Mouse (Mus musculus): ENCODE results near the gene Myo18a. TPM values are rescaled to one million over a fixed set of nuclear protein-coding genes. Genes with fewer than 3 reads are reported as not detected.
A peak's percentile ranks its signal among the peaks of the same experiment; 100 is the strongest.

The Myo18a gene
- polyA plus RNA-seq, 1 experiment = 13.6 TPM

DNA sequence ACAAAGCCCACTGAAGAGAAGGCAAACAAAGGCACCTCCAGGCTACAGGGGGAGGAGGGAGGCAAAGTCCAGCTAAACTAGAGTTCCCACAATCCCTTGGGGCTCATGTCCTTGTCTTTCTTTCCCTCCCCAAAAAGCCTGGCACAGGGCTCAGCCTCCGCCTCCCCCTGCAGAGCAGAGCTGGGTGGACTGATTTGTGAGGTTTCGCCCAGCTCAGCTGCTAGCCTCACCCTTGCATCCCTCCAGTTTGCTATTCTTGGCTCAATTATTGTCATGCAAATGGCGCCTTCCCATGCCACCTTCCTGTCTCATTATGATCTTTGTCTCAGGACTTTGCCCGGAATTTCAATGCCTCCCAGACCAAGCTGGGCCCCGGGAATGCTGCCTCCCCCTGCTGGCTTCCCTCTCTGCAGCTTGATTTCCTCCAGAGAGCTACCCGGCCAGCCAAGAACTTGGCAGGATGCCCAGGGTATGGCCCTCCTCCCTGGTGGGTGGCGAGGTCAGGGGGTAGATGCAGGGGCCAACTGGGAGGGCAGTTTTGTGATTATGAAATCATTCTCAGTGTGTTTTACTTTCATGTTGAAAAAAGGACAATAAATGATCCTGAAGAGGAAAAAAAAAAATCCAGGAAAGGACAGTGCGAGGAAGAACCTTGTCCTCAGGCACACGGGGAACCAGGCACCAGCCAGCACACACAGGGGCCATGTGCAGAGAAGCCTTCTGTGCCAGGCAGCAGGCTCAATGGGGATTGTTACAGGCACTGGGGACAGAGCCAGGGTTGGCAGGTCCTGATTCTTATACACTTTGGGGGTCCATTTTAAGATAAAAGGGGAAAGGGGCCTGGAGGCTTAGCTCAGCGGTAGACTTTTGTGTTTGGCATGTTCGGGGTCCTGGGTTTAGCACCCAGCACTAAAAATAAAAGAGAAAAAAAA is 131.0 kb downstream of the Myo18a start, which contains the start of gene Pipox:
Gene Pipox (minus strand): TSS at position 310 of the 932 bp plus-strand sequence.
- no peaks in the 10 kb centered on the region; the same call in 1 of the 2 replicates for H3K4me1 ChIP-seq (ENCODE audit: control insufficient read depth, insufficient read depth, low read length)
- no peaks in the 10 kb centered on the region for H3K36me3 ChIP-seq (ENCODE audit: control insufficient read depth, insufficient read depth, low read length)
- H3K4me3 ChIP-seq (ENCODE audit: control insufficient read depth, low read depth, low read length) = no peak within 1 kb of the TSS
- H3K27ac ChIP-seq (ENCODE audit: control insufficient read depth, insufficient read depth, low read depth, low read length) = no peak within 1 kb of the TSS
- TF ChIP-seq CTCF (IDR thresholded peaks at IDR 0.05; ENCODE audit: control insufficient read depth, insufficient read depth, insufficient replicate concordance, low read depth, low read length) = no peak
- TF ChIP-seq POLR2A (IDR thresholded peaks at IDR 0.05; ENCODE audit: control insufficient read depth, low read depth, low read length) = no peak
- H3K27me3 ChIP-seq (ENCODE audit: control insufficient read depth, insufficient read depth, low read length) = no peaks in the 10 kb centered on the region

DNA sequence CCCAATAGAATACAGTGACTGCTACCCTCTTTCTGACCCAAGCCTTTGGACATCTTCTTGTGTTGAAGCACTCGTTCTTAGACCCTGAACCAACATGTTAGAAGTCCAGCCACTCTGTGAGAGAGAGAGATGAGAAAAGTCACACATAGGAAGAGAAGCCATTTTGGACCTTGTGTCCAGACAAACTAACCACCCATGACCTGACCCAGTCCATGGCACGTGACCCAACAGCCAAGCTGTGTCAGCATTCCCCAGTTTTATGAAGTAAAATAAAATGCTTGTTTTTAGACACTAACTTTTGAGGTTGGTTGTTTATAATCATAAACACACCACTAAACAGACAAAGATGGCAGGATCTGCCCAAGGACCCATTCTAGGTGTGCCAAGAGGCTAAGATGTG is 131.9 kb downstream of the Myo18a start:
- TF ChIP-seq POLR2A (IDR thresholded peaks at IDR 0.05; ENCODE audit: control insufficient read depth, low read depth, low read length) = no peak
- no peak for TF ChIP-seq CTCF (IDR thresholded peaks at IDR 0.05; ENCODE audit: control insufficient read depth, insufficient read depth, insufficient replicate concordance, low read depth, low read length)
- H3K36me3 ChIP-seq (ENCODE audit: control insufficient read depth, insufficient read depth, low read length) = no peaks in the 10 kb centered on the region
- no peak overlapping the region for H3K4me3 ChIP-seq (ENCODE audit: control insufficient read depth, low read depth, low read length)
- no peaks in the 10 kb centered on the region for H3K27me3 ChIP-seq (ENCODE audit: control insufficient read depth, insufficient read depth, low read length)
- no peak overlapping the region for H3K27ac ChIP-seq (ENCODE audit: control insufficient read depth, insufficient read depth, low read depth, low read length)
- H3K4me1 ChIP-seq (ENCODE audit: control insufficient read depth, insufficient read depth, low read length) = no peaks in the 10 kb centered on the region; the same call in 1 of the 2 replicates

DNA sequence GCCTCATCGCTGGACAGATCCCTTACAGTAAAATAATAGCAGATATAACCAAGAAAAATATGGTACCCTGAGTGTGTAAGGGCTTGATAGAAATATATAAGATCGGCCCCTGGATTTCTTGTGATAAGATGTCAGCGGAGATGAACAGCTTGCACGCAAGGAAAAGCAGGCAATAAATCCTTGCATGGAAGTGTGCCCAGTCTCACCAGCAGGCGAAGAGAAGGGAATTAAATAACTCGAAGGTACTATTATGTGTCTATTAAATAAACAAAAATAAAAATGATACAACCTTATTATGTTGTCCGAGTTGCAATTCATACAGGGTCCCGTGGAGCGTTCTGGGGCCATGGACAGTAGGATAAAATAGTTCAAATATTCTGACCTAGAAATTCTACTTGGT is 133.0 kb downstream of the Myo18a start:
- Histone ChIP-seq H3K27ac (ENCODE audit: control insufficient read depth, insufficient read depth, low read depth, low read length) (no peak overlapping the region), H3K4me1 (ENCODE audit: control insufficient read depth, insufficient read depth, low read length) (no peaks in the 10 kb centered on the region), H3K27me3 (ENCODE audit: control insufficient read depth, insufficient read depth, low read length) (no peaks in the 10 kb centered on the region), H3K36me3 (ENCODE audit: control insufficient read depth, insufficient read depth, low read length) (no peaks in the 10 kb centered on the region), H3K4me3 (ENCODE audit: control insufficient read depth, low read depth, low read length) (no peak overlapping the region)
- TF ChIP-seq CTCF (IDR thresholded peaks at IDR 0.05; ENCODE audit: control insufficient read depth, insufficient read depth, insufficient replicate concordance, low read depth, low read length) (no peak), POLR2A (IDR thresholded peaks at IDR 0.05; ENCODE audit: control insufficient read depth, low read depth, low read length) (no peak)

DNA sequence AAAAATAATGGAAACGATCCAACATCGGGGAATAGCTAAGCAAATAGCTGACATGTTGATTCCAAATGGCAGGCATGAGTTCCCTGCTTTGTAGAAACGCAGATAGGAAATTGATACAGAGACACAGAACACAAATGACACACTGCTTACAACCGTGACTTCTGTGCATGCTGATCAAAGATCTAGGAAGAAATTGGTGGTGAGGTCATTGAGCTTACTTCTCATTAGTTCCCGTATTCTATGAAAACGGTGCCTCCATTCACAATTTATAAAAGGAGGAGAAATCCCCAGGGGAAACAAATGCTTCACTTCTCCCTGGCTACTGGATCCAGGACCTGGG is 133.4 kb downstream of the Myo18a start:
- Histone ChIP-seq H3K36me3 (ENCODE audit: control insufficient read depth, insufficient read depth, low read length) (no peaks in the 10 kb centered on the region), H3K27me3 (ENCODE audit: control insufficient read depth, insufficient read depth, low read length) (no peaks in the 10 kb centered on the region), H3K27ac (ENCODE audit: control insufficient read depth, insufficient read depth, low read depth, low read length) (no peak overlapping the region), H3K4me3 (ENCODE audit: control insufficient read depth, low read depth, low read length) (no peak overlapping the region), H3K4me1 (ENCODE audit: control insufficient read depth, insufficient read depth, low read length) (no peaks in the 10 kb centered on the region)
- TF ChIP-seq CTCF (IDR thresholded peaks at IDR 0.05; ENCODE audit: control insufficient read depth, insufficient read depth, insufficient replicate concordance, low read depth, low read length) (no peak), POLR2A (IDR thresholded peaks at IDR 0.05; ENCODE audit: control insufficient read depth, low read depth, low read length) (no peak)

DNA sequence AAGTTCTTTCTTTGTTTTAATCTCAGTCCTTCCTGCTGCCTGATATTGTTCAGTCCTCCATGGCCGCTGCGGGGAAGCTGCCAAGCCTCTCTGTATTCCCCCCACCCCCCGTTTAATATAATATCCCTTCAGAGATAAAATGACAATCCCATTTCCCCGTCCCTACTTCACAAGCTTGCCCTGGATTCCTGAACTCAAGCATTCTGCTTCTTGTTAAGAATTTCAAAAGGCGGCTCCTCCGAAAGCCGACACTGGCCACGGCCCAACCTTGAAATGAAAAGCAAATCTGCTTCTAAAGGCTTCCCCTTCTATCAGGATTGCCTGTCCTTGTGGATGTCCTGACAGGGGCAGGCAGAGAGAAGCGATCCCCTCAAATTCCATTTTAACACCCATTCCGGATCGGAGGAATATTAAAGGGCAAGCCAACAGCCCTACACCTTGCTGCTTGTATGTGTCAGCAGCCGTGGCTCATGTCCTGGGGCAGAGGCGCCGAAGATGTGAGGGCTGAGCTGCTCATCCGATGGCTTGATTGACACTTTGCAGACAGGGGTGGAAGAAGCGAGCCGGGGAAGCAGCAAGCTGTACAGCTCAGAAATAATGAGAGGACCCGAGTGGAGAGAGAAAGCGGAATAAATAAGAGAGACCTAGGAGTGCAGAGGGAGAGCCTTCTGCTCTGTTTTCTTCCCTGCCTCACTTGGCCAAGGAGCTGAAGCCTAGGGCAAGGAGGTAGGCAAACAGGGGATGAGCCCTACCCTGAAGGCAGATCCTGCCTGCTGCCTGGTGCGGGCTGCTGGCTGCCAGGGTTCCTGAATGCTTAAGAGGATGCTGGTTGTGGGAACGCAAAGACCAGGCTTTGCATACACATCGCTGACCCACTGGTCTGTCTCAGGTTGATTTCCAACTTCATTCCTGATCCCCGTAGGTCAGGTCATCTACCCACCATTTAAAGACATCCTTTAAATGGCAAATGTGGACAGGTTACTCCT is 134.1 kb downstream of the Myo18a start:
- Histone ChIP-seq H3K36me3 (ENCODE audit: control insufficient read depth, insufficient read depth, low read length) (no peaks in the 10 kb centered on the region), H3K4me1 (ENCODE audit: control insufficient read depth, insufficient read depth, low read length) (no peaks in the 10 kb centered on the region), H3K4me3 (ENCODE audit: control insufficient read depth, low read depth, low read length) (no peak overlapping the region), H3K27ac (ENCODE audit: control insufficient read depth, insufficient read depth, low read depth, low read length) (no peak overlapping the region), H3K27me3 (ENCODE audit: control insufficient read depth, insufficient read depth, low read length) (no peaks in the 10 kb centered on the region)
- TF ChIP-seq POLR2A (IDR thresholded peaks at IDR 0.05; ENCODE audit: control insufficient read depth, low read depth, low read length) (no peak), CTCF (IDR thresholded peaks at IDR 0.05; ENCODE audit: control insufficient read depth, insufficient read depth, insufficient replicate concordance, low read depth, low read length) (0 out of 2 replicates have a peak, but pooled peaks have one; percentile 4)

DNA sequence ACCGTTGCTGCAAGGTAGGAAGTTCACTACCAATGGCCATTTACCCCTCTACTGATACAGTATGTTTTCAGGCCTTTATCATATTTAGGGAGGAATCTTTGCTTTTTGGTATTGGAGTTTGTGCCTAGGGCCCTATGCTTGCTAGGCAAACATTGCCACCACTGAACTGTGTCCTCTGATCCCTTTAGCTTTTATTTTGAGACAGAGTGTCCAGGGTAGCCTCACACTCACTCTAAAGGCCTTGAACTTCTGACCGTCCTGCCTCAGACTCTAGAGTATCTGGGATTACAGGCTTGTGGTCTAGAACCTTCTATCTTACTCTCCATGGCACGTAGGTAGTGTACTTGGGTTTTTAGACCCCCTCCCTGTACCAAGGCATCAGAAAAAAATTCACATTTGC is 137.1 kb downstream of the Myo18a start:
- TF ChIP-seq POLR2A (IDR thresholded peaks at IDR 0.05; ENCODE audit: control insufficient read depth, low read depth, low read length) (no peak), CTCF (IDR thresholded peaks at IDR 0.05; ENCODE audit: control insufficient read depth, insufficient read depth, insufficient replicate concordance, low read depth, low read length) (no peak)
- no peaks in the 10 kb centered on the region for H3K4me1 ChIP-seq (ENCODE audit: control insufficient read depth, insufficient read depth, low read length)
- H3K4me3 ChIP-seq (ENCODE audit: control insufficient read depth, low read depth, low read length) = no peak overlapping the region
- H3K27me3 ChIP-seq (ENCODE audit: control insufficient read depth, insufficient read depth, low read length) = no peaks in the 10 kb centered on the region
- no peak overlapping the region for H3K27ac ChIP-seq (ENCODE audit: control insufficient read depth, insufficient read depth, low read depth, low read length)
- H3K36me3 ChIP-seq (ENCODE audit: control insufficient read depth, insufficient read depth, low read length) = no peaks in the 10 kb centered on the region

DNA sequence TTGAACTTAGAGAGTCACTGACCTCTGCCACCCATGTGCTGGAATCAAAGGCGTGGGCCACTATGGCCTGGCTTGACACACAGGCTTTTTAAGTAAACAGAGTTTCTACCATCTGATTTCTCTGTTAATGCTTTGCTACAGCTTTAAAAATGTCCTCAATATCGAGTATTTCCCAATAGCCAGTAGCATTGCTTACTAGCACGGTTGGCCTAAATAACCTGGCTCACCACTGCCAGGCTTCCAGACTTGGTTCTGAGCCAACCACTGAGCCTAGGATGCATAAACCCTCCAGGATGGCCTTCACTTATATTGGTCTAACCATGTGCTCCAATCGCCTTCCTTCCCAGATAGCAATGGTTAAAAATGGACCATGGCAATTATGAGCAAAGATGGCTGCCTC is 137.7 kb downstream of the Myo18a start:
- Histone ChIP-seq H3K27ac (ENCODE audit: control insufficient read depth, insufficient read depth, low read depth, low read length) (no peak overlapping the region), H3K27me3 (ENCODE audit: control insufficient read depth, insufficient read depth, low read length) (no peaks in the 10 kb centered on the region), H3K36me3 (ENCODE audit: control insufficient read depth, insufficient read depth, low read length) (no peaks in the 10 kb centered on the region), H3K4me3 (ENCODE audit: control insufficient read depth, low read depth, low read length) (no peak overlapping the region), H3K4me1 (ENCODE audit: control insufficient read depth, insufficient read depth, low read length) (no peaks in the 10 kb centered on the region)
- TF ChIP-seq POLR2A (IDR thresholded peaks at IDR 0.05; ENCODE audit: control insufficient read depth, low read depth, low read length) = no peak
- no peak for TF ChIP-seq CTCF (IDR thresholded peaks at IDR 0.05; ENCODE audit: control insufficient read depth, insufficient read depth, insufficient replicate concordance, low read depth, low read length)

Measured in testis, adult 2 months (tissue).